Mouse (Mus musculus) granulocyte monocyte progenitor cell, adult 5-6 weeks (primary cell): ENCODE data around the gene Teddm1b. TPM values are rescaled to one million over a fixed set of nuclear protein-coding genes. Genes with fewer than 3 reads are reported as not detected.

Source experiments
- total RNA-seq, 2 experiments: library from RNA; stranded (forward) in 1 of 2; stranded (reverse) in 1 of 2; fragments of 200-712, 200-1000 nt in 1 of 2; fragments of >200 nt in 1 of 2; fragmentation: Nextera tagmentation in 1 of 2; gene quantifications; 2 replicates each; pipeline ENCODE4 v1.2.3; 2014 to 2017

The Teddm1b gene
- total RNA-seq, 2 experiments from 2014 or later: not detected

Other genes with a start within 250 kb of the Teddm1b start
- 0.34 and 4.6 TPM in 2 replicates for gene Rgs8, start 221.3 kb upstream of the Teddm1b start, total RNA-seq (2014; fragmentation: Nextera tagmentation)
- gene Rgs8, start 221.3 kb upstream of the Teddm1b start, total RNA-seq (2017): 0.47 and 1.3 TPM in 2 replicates
- gene Rgs16, start 134.0 kb upstream of the Teddm1b start, total RNA-seq (2014; fragmentation: Nextera tagmentation): not detected in 2 replicates
- 0.17 TPM in 1 of 2 replicates, not detected in the other for gene Rgs16, start 134.0 kb upstream of the Teddm1b start, total RNA-seq (2017)
- 35.9 and 55.9 TPM in 2 replicates for gene Rnasel, start 124.9 kb upstream of the Teddm1b start, total RNA-seq (2014; fragmentation: Nextera tagmentation)
- gene Rnasel, start 124.9 kb upstream of the Teddm1b start, total RNA-seq (2017): 52.3 and 72.8 TPM in 2 replicates
- gene Rgsl1, start 30.2 kb upstream of the Teddm1b start, total RNA-seq (2014; fragmentation: Nextera tagmentation): not detected in 2 replicates
- gene Rgsl1, start 30.2 kb upstream of the Teddm1b start, total RNA-seq (2017): not detected in 2 replicates
- gene Teddm1a, start 17.4 kb downstream of the Teddm1b start, total RNA-seq (2014; fragmentation: Nextera tagmentation): not detected in 2 replicates
- not detected in 2 replicates for gene Teddm1a, start 17.4 kb downstream of the Teddm1b start, total RNA-seq (2017)
- gene Glul, start 25.6 kb downstream of the Teddm1b start, total RNA-seq (2014; fragmentation: Nextera tagmentation): 60.4 and 67.3 TPM in 2 replicates
- gene Glul, start 25.6 kb downstream of the Teddm1b start, total RNA-seq (2017): 50.7 and 59.0 TPM in 2 replicates
- 0.11 TPM in 1 of 2 replicates, not detected in the other for gene Teddm2, start 25.9 kb downstream of the Teddm1b start, total RNA-seq (2014; fragmentation: Nextera tagmentation)
- not detected in 2 replicates for gene Teddm2, start 25.9 kb downstream of the Teddm1b start, total RNA-seq (2017)